Mouse (Mus musculus) kidney, adult 2 months (tissue): ENCODE data around the gene Arf3. TPM values are rescaled to one million over a fixed set of nuclear protein-coding genes. Genes with fewer than 3 reads are reported as not detected.

Experiments used
- DNase-seq: peaks from one replicate; pipeline ENCODE4 v3.0.0; 2021
- H3K27ac ChIP-seq: fragments of 200-500 bp; 2 replicates; pipeline ENCODE4 v1.5.1; 2012; ENCODE audit warnings: low read depth, low read length, control low read depth, inconsistent platforms; ENCODE audit not compliant: insufficient read depth
- H3K27me3 ChIP-seq: fragments of 200-500 bp; replicated peaks from 2 replicates; pipeline ENCODE4 v1.6.1; 2012; ENCODE audit warnings: mild to moderate bottlenecking, moderate library complexity, low read length, inconsistent platforms; ENCODE audit not compliant: control insufficient read depth, insufficient read depth
- H3K36me3 ChIP-seq: fragments of 200-500 bp; 2 replicates; pipeline ENCODE4 v1.6.1; 2012; ENCODE audit warnings: mild to moderate bottlenecking, moderate library complexity, low read length, inconsistent platforms; ENCODE audit not compliant: control insufficient read depth, insufficient read depth
- H3K4me1 ChIP-seq: fragments of 200-500 bp; 2 replicates; pipeline ENCODE4 v1.6.1; 2011; ENCODE audit warnings: low read length; ENCODE audit not compliant: control insufficient read depth, insufficient read depth
- H3K4me3 ChIP-seq: fragments of 200-500 bp; 2 replicates; pipeline ENCODE4 v1.5.1; 2011; ENCODE audit warnings: mild to moderate bottlenecking, low read depth, low read length, control low read depth; ENCODE audit not compliant: insufficient read depth
- CTCF ChIP-seq: fragments of 200-500 bp; conservative IDR thresholded peaks from 2 replicates; pipeline ENCODE4 v1.5.1; 2011; ENCODE audit warnings: low read depth, mild to moderate bottlenecking, control low read depth, low read length, moderate library complexity, mixed read lengths; ENCODE audit not compliant: insufficient read depth, insufficient read length
- POLR2A ChIP-seq: fragments of 200-500 bp; IDR thresholded peaks from one replicate; pipeline ENCODE4 v1.6.1; 2011; ENCODE audit warnings: low read depth, low read length, control low read depth
- WGBS: fragments of 180-500 bp; shearing (Covaris S2); methylation state at CpG from one replicate; pipeline ENCODE4 v1.1.7; 2018; 5-methylcytosine and 5-hydroxymethylcytosine counted together
- polyA plus RNA-seq: library from polyadenylated mRNA; depleted of rRNA; stranded (reverse); fragments of >200 nt; gene quantifications from 2 replicates; pipeline ENCODE4 v1.2.3, GENCODE M21; 2012

The Arf3 gene
- polyA plus RNA-seq, 1 experiment = 143 TPM

- TF ChIP-seq POLR2A (no peak), CTCF (no peak)
- DNase-seq = no peak
- Histone ChIP-seq H3K4me3 (no peak overlapping the region), H3K36me3 (no peaks in the 10 kb centered on the region), H3K4me1 (no peaks in the 10 kb centered on the region), H3K27ac (no peak overlapping the region), H3K27me3 (no peaks in the 10 kb centered on the region)
- 80% methylated on average over 8 of the region's 8 CpGs for WGBS
These were observed 40.8 kb downstream of the Arf3 start for GRCm38 (mm10) chr15:98722191-98722590.

GRCm38 (mm10) chr15:98717301-98717700 is 45.7 kb downstream of the Arf3 start:
- H3K4me1 ChIP-seq = peaks cover 8% of the 10 kb centered on the region
- H3K4me3 ChIP-seq = no peak overlapping the region
- TF ChIP-seq CTCF = no peak
- no peak for TF ChIP-seq POLR2A
- no peak for DNase-seq
- H3K27ac ChIP-seq = no peak overlapping the region
- H3K27me3 ChIP-seq = no peaks in the 10 kb centered on the region
- H3K36me3 ChIP-seq = no peaks in the 10 kb centered on the region
- 67% methylated on average over 16 of the region's 16 CpGs for WGBS

DNA sequence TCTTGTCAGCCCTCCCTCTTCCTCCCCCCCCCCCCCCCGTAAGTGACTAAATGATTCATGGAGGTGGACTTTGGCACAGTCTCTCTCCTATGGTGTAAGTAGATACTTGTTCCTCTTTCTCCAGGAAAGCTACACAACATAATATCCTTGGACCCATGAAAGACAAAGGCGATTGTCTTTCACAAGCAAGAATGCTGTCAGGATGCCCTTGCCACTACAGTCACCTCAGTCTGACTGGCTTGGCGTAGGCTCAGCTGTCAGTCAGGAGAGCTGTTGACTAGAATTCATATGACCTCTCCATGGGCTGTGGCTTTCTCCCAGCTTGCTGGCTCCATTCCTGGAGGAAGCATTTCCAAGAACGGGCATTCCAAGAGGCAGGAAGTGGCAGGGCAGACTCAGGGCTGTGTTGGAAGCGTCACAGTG is 48.8 kb downstream of the Arf3 start:
- peak; percentile 94 for DNase-seq

GRCm38 (mm10) chr15:98710442-98710841 is 52.6 kb downstream of the Arf3 start:
- peak; percentile 57 for DNase-seq

More for the DNA sequence above, 48.8 kb downstream of the Arf3 start:
- no peaks in the 10 kb centered on the region for H3K36me3 ChIP-seq
- no peaks in the 10 kb centered on the region for H3K27me3 ChIP-seq
- H3K4me3 ChIP-seq = no peak overlapping the region
- TF ChIP-seq CTCF (no peak), POLR2A (no peak)
- peaks cover 8% of the 10 kb centered on the region for H3K4me1 ChIP-seq
- 22% methylated on average over 5 of the region's 5 CpGs for WGBS
- H3K27ac ChIP-seq = no peak overlapping the region

GRCm38 (mm10) chr15:98707766-98708372 is 55.1 kb downstream of the Arf3 start, which contains the start of gene Ccdc65:
Gene Ccdc65, plus strand, starts transcription at chr15:98708207.
- 11% methylated on average over 16 of the region's 16 CpGs for WGBS
- TF ChIP-seq POLR2A (no peak), CTCF (peak; percentile 75)
- Histone ChIP-seq H3K36me3 (no peaks in the 10 kb centered on the region), H3K27me3 (no peaks in the 10 kb centered on the region), H3K4me3 (peak within 1 kb of the TSS; percentile 58), H3K27ac (no peak within 1 kb of the TSS), H3K4me1 (no peaks in the 10 kb centered on the region)
- peak; percentile 93 for DNase-seq

More at GRCm38 (mm10) chr15:98710442-98710841, 52.6 kb downstream of the Arf3 start:
- Histone ChIP-seq H3K4me3 (no peak overlapping the region), H3K27ac (no peak overlapping the region), H3K36me3 (no peaks in the 10 kb centered on the region), H3K27me3 (no peaks in the 10 kb centered on the region), H3K4me1 (peaks cover 8% of the 10 kb centered on the region)
- WGBS = 10% methylated on average over 9 of the region's 9 CpGs
- peak; percentile 85 for TF ChIP-seq CTCF
- no peak for TF ChIP-seq POLR2A

- no peaks in the 10 kb centered on the region; the same call in 1 of the 2 replicates for H3K27me3 ChIP-seq
- no peak overlapping the region for H3K4me3 ChIP-seq
- WGBS = 63% methylated on average over 9 of the region's 9 CpGs
- DNase-seq = no peak
- TF ChIP-seq POLR2A = no peak
- no peak for TF ChIP-seq CTCF
- H3K4me1 ChIP-seq = no peaks in the 10 kb centered on the region
- H3K36me3 ChIP-seq = no peaks in the 10 kb centered on the region
- H3K27ac ChIP-seq = no peak overlapping the region
These were observed 58.7 kb downstream of the Arf3 start for GRCm38 (mm10) chr15:98704312-98704711.

GRCm38 (mm10) chr15:98699190-98700105 is 63.6 kb downstream of the Arf3 start:
- peaks cover 9% of the 10 kb centered on the region; the same call in 1 of the 2 replicates for H3K4me1 ChIP-seq
- H3K27me3 ChIP-seq = no peaks in the 10 kb centered on the region; the same call in 1 of the 2 replicates
- H3K27ac ChIP-seq = no peak overlapping the region
- no peak for TF ChIP-seq POLR2A
- peak; percentile 81 for TF ChIP-seq CTCF
- WGBS = 6% methylated on average over 40 of the region's 40 CpGs
- H3K36me3 ChIP-seq = no peaks in the 10 kb centered on the region
- no peak overlapping the region for H3K4me3 ChIP-seq
- peak; percentile 90 for DNase-seq
